Mouse (Mus musculus) heart, postnatal 25 days (tissue): ENCODE measurements around the gene Taok3. TPM values are rescaled to one million over a fixed set of nuclear protein-coding genes. Genes with fewer than 3 reads are reported as not detected.

ENCODE experiments used
- DNase-seq: peaks from one replicate; pipeline ENCODE4 v3.0.0; 2022; ENCODE audit warnings: low spot score
- intact Hi-C: fragments of 180-260 bp; cut with DNase I; formaldehyde crosslinking; loops from one replicate; pipeline ENCODE4 v1.15.1; 2025
- total RNA-seq, 2 experiments: library from RNA; stranded (reverse); gene quantifications; 2 replicates each; pipeline ENCODE4 v1.2.3; 2021

Taok3 gene
- total RNA-seq, 2 experiments from 2014 or later, result 7.6 to 7.9 TPM

- DNase-seq, result no peak
- intact Hi-C loops, result no loop called here
Measured at GRCm38 (mm10) chr5:117137011-117137410, 17.1 kb downstream of the Taok3 start.

DNA sequence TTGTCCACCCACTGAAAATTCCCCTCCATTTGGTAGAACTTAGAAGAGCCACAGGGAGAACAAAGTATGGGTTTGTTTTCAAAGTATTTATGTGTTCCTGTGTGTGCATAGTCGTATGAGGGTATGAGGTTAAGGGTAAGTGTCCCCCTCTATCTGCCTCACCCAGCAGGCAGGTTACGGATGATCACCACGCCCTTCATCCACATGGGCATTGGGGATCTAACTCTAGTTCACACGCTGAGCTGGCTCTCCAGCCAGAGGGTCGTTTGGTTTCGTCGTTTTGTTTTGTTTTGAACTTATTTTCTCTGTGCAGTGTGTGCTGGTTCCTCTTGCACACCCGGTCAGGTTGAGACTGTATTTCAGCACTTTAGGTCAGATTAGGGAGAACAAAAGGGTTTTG, 17.7 kb downstream of the Taok3 start:
- intact Hi-C loops, result no loop called here
- no peak for DNase-seq

DNA sequence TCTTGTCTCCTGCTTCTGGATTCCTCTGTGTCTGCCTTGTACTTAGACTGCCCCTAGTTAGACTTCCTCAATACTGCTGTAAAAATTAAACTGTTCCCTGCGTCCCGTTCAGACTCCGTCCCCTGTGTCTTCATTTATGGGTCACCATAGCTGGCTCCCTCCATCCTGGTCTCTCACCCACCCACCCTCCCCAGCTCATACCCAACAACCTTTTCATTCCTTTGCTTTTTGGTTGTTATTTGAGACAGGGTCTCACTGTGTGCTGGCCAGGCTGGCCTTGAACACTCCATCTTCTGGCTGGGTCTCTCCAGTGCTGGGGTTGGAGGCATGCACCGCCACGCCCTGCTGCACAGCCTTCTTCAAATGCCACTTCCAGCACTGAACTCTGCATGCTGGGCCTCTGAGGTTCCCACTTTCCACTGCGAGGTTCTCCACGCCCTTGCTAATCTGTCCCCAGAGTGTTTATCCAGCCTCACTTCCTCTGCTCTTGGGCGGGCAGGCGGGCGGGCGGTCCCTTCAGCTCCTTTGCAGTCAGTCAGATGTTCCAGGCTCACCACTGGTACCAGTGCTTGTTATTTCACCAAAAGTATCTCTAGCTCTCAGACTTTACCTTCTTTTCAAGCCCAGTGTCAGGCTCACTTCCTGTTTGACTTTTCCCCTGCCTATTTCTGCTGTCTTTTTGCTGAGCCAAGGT, 18.5 kb downstream of the Taok3 start:
- DNase-seq, result peak; percentile 66
- intact Hi-C loops, result no loop called here

GRCm38 (mm10) chr5:117139822-117140221, 19.9 kb downstream of the Taok3 start:
- DNase-seq, result no peak
- intact Hi-C loops, result no loop called here

GRCm38 (mm10) chr5:117140374-117140773, 20.4 kb downstream of the Taok3 start:
- intact Hi-C loops, result no loop called here
- DNase-seq, result no peak

DNA sequence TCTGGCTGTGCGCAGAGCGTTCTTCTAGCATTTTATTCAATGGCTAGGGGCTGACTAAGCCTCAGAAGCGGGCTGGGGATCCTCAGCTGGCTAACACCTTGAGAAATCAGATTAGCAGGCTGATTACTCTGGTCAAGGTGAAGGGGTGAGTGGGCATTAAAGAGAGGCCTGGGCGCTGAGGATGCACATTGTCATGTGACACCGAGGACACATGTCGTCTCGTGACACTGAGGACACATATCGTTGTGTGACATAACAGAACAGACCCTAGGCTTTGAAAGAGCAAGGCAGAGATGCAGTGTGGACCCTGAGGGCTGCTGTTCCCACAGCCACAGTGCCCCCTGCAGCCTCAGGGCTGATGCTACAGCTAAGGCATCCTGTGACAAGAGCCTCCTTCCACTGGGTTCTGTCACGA, 23.8 kb downstream of the Taok3 start:
- intact Hi-C loops, result no loop called here
- DNase-seq, result no peak

DNA sequence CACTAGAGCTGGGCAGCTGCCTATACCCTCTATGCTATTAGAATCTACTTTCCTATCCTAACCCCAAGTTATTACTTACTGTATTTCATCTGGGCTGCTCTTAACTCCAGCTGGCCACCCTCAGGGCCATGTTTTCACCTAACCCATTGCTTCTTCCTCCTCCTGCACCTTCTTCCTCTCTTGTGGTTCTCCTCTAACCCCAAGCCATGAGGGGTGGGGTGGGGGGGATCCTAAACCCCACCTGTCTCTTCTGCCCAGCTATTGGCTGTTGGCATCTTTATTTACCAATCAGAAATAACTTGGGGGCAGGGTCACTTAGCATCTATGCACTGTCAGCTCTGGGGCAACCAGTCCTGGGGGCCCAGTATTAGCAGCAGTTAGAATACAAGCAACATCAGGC, 26.2 kb downstream of the Taok3 start:
- no peak for DNase-seq

GRCm38 (mm10) chr5:117147187-117148095, 27.5 kb downstream of the Taok3 start:
- DNase-seq, result no peak
- intact Hi-C loops, result no loop called here

More for the DNA sequence above, 26.2 kb downstream of the Taok3 start:
- intact Hi-C loops, result no loop called here

DNA sequence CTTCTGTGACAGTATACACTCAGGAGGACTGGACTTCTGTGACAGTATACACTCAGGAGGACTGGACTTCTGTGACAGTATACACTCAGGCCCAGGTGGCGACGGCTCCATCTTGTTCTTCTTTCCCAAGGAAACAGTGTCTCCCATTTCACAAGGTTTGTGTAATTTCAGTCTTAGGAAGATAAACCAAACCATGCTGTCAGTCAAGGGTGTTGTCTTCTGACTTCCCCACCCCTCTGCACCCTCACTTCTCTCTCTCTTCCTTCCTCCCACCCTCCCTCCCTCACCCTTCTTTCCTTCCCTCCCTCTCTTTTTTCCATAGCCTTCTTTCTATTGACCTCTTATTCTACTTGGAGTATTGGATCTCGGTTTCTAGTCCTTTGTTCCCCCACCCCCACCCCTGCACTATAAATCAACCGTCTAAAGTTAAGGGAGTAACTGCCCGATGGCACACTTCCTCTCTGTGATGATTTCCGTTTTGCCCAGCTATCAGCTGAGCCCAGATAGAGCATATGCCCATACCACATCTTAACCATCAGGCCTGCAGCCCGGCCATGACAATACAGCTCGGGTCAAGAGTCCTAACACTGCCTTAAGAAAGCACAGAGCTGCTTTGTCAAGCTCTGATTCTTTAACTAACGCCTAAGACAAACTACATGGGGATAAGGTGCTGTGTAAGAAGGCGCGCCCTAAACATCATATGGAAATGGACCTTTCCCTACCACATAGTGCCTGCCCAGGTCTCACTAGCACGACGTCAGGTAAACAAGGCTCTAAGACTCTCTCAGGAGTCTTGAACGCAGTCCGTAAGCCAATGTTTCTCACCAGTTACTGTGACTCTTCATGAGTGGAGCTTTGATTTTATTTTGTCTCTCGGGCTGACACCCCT, 29.4 kb downstream of the Taok3 start:
- DNase-seq, result no peak
- intact Hi-C loops, result no loop called here

DNA sequence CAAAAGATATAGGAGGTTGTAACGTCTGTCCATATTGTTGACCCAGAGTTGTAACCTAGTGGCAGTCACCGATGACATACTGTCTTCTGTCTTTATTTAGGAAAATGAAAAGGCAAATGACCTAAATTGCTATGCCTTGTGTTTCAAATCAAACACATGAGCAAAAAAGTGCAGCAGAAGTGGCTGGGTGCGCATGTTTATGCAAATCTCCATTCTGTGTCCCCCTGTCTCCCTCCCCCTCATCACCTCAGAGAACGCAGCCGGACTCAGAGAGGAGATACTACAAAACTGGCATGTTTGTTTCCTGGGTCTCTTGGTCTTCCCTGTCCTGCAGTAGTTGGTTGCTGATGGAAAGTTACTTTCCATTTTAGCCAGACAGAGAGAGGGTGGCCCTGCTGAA, 30.1 kb downstream of the Taok3 start:
- intact Hi-C loops, result no loop called here
- DNase-seq, result no peak

DNA sequence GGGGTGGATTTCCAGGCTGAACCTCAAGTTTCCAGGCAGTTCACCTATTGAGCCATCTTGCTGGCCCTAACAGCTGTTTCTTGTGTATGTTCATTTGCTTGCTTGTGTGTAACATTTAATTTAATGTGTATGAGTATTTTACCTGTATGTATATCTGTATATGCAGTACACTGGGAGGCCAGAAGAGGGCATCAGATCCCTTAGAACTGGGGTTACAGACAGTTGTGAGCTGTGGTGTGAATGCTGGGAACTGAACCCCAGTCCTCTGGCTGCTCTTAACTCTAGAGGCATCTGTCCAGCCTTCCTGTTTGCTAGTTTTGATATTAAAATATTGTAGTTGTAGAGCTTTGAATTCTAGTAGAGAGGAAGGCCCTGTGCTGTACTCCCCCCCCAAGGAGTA, 33.0 kb downstream of the Taok3 start:
- no peak for DNase-seq
- intact Hi-C loops, result no loop called here

DNA sequence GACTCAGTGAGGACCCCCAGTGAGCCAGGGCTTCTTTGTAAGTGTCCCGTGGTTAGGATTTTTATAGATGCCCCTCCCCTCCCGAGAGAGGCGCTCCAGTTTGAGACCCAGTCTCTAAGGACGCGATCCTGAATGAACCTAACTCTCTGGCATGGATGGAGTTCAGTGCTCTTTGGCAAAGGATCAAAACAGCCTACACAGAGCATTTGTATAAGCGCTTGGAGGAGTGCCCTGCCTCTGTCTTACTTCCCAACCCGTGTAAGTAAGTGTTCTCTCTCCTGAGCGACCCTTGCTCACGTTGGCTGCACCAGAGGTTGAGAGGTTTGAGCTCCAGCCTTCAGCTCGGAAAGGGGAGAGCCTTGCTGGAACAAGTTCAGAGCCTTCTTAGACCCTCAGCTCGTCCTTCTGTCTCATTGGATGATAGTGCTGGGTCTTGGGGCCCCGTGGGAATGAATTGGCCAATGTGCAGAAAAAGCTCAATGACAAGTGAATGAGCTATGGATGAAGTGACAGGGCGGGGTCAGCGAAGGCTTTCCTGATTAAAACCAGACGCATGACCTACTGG, 33.7 kb downstream of the Taok3 start:
- intact Hi-C loops, result no loop called here
- no peak for DNase-seq

- peak; percentile 52 for DNase-seq
- intact Hi-C loops, result no loop called here
Measured at GRCm38 (mm10) chr5:117158335-117159018, 38.5 kb downstream of the Taok3 start.

DNA sequence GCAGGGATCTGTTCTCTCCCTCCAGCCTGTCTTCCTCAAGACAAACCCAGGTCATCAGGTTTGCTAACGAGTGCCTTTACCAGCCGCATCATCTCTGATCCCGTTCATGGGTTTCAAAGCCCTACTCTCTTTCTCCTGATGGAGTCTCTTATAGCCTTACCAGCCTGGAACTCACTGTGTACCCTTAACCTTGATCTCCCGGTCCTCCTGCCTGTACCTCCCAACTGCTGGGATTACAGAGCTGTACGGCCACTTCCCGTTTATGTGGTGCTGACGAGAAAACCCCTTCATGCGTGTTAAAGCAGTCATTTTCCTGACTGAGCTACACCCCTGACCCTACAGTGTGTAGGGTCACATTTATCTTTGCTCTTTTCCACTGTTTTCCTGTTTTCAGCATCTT, 39.4 kb downstream of the Taok3 start:
- intact Hi-C loops, result no loop called here
- no peak for DNase-seq

DNA sequence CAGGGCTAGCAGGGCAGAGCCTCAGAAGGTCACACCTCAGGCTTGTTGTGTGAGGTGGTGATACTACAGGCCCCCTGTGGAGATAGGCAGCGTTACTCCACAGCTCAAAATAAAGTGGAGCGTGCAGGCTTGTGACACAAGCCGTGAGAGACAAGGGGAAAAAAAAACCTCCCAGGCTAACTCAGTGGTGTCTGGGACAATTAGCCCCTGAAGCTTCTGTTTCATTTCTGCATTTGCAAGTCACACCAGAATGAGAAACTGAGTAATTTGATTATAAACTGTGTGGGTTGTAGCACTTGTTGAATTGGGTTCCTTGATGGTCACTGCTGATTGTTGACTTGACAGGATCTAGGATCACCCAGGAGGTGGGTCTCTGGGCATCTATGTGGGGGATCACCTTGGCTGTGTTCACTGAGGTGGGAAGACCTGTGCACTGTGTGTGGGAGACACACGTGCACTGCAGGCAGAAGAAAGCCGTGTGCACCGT, 39.9 kb downstream of the Taok3 start:
- intact Hi-C loops, result no loop called here
- no peak for DNase-seq

DNA sequence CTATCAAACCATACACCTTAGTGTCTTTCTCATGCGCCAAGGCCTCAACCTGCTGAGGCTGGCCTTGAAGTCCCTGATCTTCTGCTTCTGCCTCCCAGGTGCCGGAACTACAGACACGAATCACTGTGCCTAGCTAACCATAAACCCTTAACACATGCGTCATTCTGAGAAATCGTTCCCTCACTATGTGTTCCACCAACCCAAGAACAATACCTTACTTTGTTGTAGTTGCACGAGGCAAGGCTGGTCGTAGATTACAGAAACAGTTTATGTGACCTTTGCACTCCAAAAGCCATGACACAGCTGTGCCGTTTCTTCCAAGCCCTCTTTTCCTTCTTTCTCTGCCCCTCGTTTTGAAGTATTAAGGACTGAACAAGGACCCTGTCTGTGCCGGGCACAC, 40.6 kb downstream of the Taok3 start:
- intact Hi-C loops, result no loop called here
- DNase-seq, result no peak

GRCm38 (mm10) chr5:117163790-117164189, 43.9 kb downstream of the Taok3 start:
- DNase-seq, result no peak
- intact Hi-C loops, result no loop called here

- intact Hi-C loops, result no loop called here
- no peak for DNase-seq
Measured at GRCm38 (mm10) chr5:117164516-117164915, 44.6 kb downstream of the Taok3 start.

DNA sequence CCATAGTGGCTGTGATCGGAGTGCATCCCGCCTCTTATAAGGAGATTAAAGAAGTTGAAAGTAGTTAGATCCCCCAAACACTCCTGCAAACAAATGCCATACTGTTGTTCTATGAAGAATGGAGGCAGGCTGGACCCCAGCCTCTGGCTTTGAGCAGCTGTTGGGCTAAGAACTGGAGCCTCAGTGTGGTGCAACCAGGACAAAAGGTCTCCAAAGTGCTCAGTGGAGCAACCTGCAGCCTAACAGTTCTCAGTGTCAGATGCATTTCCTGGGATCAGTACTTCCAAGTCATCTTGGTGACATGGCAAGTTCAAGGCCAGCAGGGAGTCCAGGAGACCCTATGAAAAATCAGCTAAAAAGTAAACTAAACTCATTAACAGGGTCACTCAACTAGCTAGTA, 45.0 kb downstream of the Taok3 start:
- no peak for DNase-seq
- intact Hi-C loops, result no loop called here
